Mouse (Mus musculus) spleen, postnatal 4 days (tissue): ENCODE data around the gene Tacc2.
A peak's percentile ranks its signal among the peaks of the same experiment; 100 is the strongest.

ENCODE experiments used
- DNase-seq, 2 experiments: peaks; one replicate each; pipeline ENCODE4 v3.0.0; 2022; ENCODE audit warnings: low spot score in 2 of 2

Gene Tacc2

DNA sequence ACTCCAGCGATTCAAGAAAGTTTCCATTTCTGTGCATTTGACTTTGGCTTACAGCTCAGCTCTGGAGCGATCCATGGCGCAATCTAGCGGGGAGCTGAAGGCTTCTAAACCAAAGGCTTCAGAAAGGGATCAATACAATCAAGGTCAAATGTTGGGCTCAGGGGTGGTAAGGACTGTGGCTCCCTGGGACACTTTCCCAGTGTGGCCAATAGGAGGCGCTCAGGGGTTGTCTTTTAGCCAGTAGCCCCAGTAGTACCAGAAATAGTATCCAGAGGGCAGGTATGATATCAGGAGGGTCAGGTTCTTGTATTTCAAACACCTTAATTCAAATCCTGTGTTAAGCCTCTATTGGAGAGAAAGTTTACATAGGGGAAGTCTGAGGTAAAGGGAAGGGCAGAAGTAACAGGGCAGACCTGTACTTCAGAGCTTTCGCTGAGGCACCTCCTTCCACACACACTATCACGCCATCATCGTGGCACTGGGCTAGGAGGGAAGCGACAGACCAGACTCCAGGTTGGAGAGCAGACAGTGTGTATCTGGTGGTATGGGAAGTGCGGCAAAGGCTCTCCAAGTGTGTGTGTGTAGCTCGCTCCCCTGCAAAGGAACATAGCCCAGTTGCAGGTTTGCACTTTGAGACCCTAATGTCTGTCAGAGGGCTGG is 196.1 kb downstream of the Tacc2 start:
- DNase-seq, result peak; percentile 41 to 77

- DNase-seq, result peak in 1 of 2 experiments; percentile 56
These were observed 196.8 kb downstream of the Tacc2 start, which contains the start of gene Btbd16 for GRCm38 (mm10) chr7:130773914-130774630. Gene Btbd16 (plus strand): TSS chr7:130774069.

GRCm38 (mm10) chr7:130780866-130781419 is 203.7 kb downstream of the Tacc2 start:
- no peak for DNase-seq

GRCm38 (mm10) chr7:130782501-130783050 is 205.3 kb downstream of the Tacc2 start:
- DNase-seq, result no peak

DNA sequence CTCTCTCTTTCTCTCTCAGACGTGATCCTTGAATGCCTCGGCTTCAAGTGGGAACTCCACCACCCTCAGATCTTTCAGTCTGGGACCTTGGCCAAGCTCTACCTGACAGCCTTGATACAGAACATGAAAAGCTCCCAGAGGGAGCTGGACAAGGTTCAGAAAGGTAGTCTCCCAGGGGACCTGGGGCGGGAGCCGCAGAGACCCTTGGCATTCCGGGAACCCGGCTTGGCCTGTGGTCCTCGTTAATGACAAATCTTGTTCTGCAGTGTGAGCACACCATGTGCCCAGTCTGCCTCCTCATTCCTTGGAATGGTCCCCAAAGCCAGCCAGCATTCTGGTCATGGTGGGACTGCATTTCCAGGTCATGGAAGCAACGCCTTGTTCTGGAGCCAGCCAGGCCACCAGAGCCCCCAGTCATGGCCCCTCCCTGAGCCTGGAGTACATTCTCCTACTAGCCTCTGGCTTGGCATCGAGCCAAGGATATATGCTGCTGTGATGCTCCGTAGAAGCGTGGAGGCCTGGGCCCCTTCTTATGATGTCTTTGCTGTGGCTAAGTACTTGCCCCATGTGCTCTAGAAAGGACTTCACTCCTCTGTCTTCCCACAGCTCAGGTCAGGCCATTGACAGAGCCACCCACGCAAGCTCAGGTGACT is 208.8 kb downstream of the Tacc2 start:
- no peak for DNase-seq

GRCm38 (mm10) chr7:130786708-130787107 is 209.5 kb downstream of the Tacc2 start:
- no peak for DNase-seq

- no peak for DNase-seq
These were observed 210.3 kb downstream of the Tacc2 start for GRCm38 (mm10) chr7:130787537-130787936.

- no peak for DNase-seq
These were observed 211.7 kb downstream of the Tacc2 start for GRCm38 (mm10) chr7:130788950-130789349.

- DNase-seq, result no peak
These were observed 212.2 kb downstream of the Tacc2 start for GRCm38 (mm10) chr7:130789456-130789855.

DNA sequence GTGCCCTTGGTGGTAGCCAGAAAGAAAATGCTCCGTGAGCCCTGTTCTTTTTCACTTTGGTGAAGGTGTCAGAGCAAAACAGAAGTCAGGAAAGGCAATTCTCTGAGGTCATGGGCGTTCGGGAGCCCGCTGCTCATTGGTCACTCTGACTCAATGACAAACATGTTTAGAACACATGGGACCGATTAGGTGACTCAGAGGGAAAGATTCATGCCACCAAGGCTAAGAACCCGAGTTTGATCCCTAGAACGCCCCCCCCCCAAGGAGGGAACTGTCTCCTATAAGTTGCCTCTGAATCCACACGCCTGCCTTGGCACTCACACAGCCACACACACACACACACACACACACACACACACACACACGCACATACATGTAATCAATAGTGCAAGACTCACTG is 216.4 kb downstream of the Tacc2 start:
- no peak for DNase-seq

- peak; percentile 21 to 65 for DNase-seq
These were observed 219.5 kb downstream of the Tacc2 start for GRCm38 (mm10) chr7:130796786-130797185.

DNA sequence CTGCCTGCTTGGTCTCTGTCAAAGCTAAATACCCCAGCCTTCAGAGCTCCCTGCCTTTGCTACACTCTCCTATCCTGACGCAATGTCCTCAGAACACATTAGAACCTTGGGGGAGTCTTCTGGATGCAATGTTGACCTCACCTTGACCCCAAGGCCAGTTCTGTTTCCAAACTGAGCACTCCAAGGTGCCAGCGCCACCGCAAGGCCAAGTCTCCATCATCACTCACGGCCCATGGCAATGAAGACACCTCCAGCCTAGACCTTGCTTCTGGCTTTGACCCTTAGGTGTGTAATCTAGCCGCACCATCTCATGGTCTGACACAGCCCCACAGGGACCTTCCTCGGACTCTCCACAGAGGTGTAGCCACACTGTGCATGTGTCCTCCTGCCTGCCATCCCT is 220.3 kb downstream of the Tacc2 start:
- DNase-seq, result peak in 1 of 2 experiments; percentile 53

- DNase-seq, result peak in 1 of 2 experiments; percentile 55
These were observed 222.2 kb downstream of the Tacc2 start for GRCm38 (mm10) chr7:130799418-130799817.

DNA sequence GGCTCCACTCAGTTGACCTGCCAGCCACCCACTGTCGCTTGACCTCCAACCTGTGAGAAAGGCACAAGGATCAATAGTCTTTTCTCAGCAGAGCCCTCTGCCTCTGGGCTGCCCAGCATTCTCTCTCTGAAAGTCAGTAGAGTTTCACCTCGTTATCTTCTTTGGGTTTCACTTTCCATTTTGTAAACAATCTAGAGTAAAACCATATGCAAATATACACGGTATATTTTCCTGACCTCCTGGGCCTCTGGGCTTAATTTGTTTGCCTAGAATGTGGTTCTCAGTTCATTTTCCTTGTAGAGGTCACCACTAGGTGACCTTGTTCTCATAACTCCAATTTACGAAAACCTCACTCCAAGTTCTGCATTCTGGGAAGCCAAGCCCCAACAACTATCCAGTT is 223.4 kb downstream of the Tacc2 start:
- DNase-seq, result no peak

DNA sequence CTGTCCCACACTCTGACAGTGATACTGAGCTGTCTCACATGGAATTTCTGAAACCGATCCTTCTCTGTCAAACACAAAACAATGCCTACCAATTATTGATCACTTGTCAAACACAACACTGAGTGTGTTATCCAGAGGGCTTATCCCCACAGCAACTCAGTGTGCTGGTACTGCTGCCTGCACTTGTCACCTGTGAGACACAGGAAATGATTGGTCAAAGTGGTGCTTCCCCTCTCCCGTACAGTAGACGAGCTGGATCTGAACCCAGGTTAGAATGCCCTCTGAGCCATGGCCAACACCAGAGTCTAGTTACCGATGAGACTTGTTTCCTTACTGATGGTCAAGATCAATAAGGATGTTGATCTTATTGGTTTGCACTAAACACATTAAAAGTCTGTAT is 224.6 kb downstream of the Tacc2 start:
- no peak for DNase-seq

DNA sequence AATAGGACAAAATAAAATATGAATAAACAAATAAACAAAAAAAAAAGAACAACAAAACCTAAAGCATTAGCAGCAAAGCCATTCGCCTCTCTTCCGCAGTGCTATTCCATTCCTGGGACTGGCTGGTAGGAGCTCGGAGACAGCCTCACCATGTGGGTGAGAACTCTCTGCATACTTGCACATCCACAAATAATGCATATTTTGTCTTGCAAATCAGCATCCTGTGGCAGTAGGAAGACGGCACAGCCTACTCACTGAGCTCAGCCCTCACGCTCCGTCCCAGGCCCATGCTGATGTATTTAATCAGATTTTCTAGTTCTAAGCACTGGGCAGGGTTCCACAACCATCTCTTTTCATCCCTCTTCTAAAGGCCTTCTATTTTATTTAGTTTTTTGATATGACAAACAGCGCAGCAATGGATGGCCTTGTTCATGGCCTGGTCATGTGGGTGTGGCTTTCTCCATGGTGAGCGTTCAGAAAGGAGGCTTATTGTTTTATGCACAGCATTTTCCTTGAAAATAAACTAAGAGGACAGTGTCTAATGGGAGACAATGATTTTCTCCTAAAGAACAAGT is 226.1 kb downstream of the Tacc2 start:
- DNase-seq, result no peak

- DNase-seq, result no peak
These were observed 227.8 kb downstream of the Tacc2 start for GRCm38 (mm10) chr7:130804991-130805390.

- no peak for DNase-seq
These were observed 230.5 kb downstream of the Tacc2 start for GRCm38 (mm10) chr7:130807749-130808148.

- DNase-seq, result no peak
These were observed 231.5 kb downstream of the Tacc2 start for GRCm38 (mm10) chr7:130808694-130809093.

DNA sequence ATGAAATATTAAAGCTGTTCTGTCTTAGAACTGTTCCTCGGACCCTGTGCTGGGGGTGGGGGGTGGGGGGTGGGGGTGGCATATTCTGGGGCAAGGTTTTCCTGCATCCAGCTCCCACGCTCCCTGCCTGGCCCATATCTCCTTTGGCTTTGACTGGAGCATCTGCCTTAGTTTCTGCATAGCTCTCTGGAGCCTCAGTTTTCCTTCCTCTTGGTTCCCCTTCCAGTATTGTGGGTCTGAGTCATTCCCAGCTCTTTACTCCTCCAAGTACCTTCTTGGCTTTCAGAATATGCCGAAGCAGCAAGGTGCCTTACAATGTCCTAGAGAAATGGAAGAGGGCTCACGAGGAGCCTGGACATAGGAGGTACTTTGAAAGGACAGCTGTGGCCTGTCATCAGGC is 233.0 kb downstream of the Tacc2 start:
- no peak for DNase-seq

GRCm38 (mm10) chr7:130812407-130812806 is 235.2 kb downstream of the Tacc2 start:
- peak in 1 of 2 experiments; percentile 48 for DNase-seq
